8 mouse cellular contexts compared by ENCODE assay signal in the genomic region with DNA sequence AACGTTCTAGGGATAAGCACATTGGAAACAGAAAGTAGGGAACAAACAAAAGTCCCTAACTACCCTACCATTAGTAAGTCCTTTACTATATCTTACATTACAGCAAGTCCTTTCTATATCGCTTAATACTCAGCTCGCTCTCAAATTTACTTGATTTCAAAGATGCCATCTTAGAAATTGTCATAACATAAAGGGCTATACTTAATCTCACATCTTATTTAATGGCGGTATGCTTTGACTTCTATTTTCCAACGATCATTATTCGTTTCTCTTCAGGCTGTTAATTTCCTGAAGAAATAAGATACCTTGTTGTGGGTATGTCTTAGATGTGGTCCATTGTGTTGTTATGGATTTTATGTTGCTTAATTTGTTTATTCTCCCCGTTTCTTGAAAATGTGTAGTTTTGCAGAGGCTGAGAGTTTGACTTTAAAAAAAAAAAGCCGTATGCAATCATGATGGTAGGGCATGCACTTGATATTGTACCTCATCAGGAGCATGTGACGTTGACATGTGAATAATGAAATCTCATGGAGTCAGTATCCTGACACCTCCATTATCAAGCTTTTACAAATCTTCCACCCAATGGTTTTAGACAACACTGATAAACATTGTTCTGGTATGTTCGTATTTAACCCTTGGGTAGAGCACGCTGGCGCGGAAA.
A peak's percentile ranks its signal among the peaks of the same experiment; 100 is the strongest.
DNase-seq lines count a peak whose midpoint lies in the region; ATAC-seq and TF ChIP-seq lines count a peak whose summit lies in the region.

No protein-coding gene starts in this region.

- no peak for TF ChIP-seq POLR2A in thymus, adult 2 months (IDR thresholded peaks at IDR 0.05; ENCODE audit: control insufficient read depth, extremely low read depth, insufficient read depth, low read length, poor library complexity)

- H3K4me1 ChIP-seq in thymus, adult 2 months (replicated peaks; ENCODE audit: control insufficient read depth, insufficient read depth, low read length): 0 out of 2 replicates have a peak, but pooled peaks cover 5% of the 10 kb centered on the region
- peaks cover 9% of the 10 kb centered on the region; the same call in 1 of the 2 replicates for H3K4me1 ChIP-seq in liver, embryonic 11.5 days (replicated peaks; ENCODE audit: control insufficient read depth, insufficient read depth, low read length)

- no peak for TF ChIP-seq CTCF in thymus, adult 2 months (IDR thresholded peaks at IDR 0.05; ENCODE audit: borderline replicate concordance, control insufficient read depth, extremely low read depth, insufficient read depth, low read length, poor library complexity)

- 47% methylated on average over 13 of the region's 13 CpGs for WGBS in thymus, adult 2 months
- 47% methylated on average over 13 of the region's 13 CpGs for WGBS in liver, embryonic 11.5 days

- no peaks in the 10 kb centered on the region for H3K9me3 ChIP-seq in liver, embryonic 11.5 days (ENCODE audit: control insufficient read depth, low read length)

- DNase-seq in embryo, embryonic 10.5 days (ENCODE audit: low spot score): peak; percentile 9
- no peak for DNase-seq in embryo, embryonic 11 days
- DNase-seq in thymus, adult 2 months: no peak
- no peak for DNase-seq in thymus, postnatal 25 days
- no peak for DNase-seq in liver, embryonic 11.5 days (ENCODE audit: low spot score)
- DNase-seq in adrenal gland, adult 2 months: no peak
- DNase-seq in cerebellum, adult 8-10 months: no peak
- no peak for DNase-seq in lung, postnatal 36 days

- peak overlapping the region; percentile 78 for H3K9ac ChIP-seq in liver, embryonic 11.5 days (ENCODE audit: low read depth, low read length)

- peak overlapping the region; percentile 40 for H3K4me3 ChIP-seq in thymus, adult 2 months (ENCODE audit: control insufficient read depth, insufficient read depth, low read length)
- H3K4me3 ChIP-seq in liver, embryonic 11.5 days (ENCODE audit: low read depth, low read length): peak overlapping the region; percentile 68

- H3K4me2 ChIP-seq in liver, embryonic 11.5 days: peak overlapping the region; percentile 80

- ATAC-seq in liver, embryonic 11.5 days (replicated peaks; ENCODE audit: low FRiP score): no peak

- H3K27ac ChIP-seq in thymus, adult 2 months (ENCODE audit: control insufficient read depth, insufficient read depth, low read length): peak overlapping the region; percentile 28; the same call in 1 of the 2 replicates
- peak overlapping the region; percentile 75 for H3K27ac ChIP-seq in liver, embryonic 11.5 days (ENCODE audit: low read depth, low read length)

- no peaks in the 10 kb centered on the region for H3K27me3 ChIP-seq in thymus, adult 2 months (ENCODE audit: control insufficient read depth, insufficient read depth, low read length)
- no peaks in the 10 kb centered on the region for H3K27me3 ChIP-seq in liver, embryonic 11.5 days (replicated peaks; ENCODE audit: control insufficient read depth, insufficient read depth, low read length)

- no peaks in the 10 kb centered on the region for H3K36me3 ChIP-seq in thymus, adult 2 months (ENCODE audit: control insufficient read depth, insufficient read depth, low read length)
- no peaks in the 10 kb centered on the region for H3K36me3 ChIP-seq in liver, embryonic 11.5 days (ENCODE audit: control insufficient read depth, insufficient read depth, low read length)
